Mouse (Mus musculus) neutrophil, adult 83 days (primary cell): Measurements from ENCODE around the gene Cpz. TPM values are rescaled to one million over a fixed set of nuclear protein-coding genes. Genes with fewer than 3 reads are reported as not detected.

Experiments
- total RNA-seq, 2 experiments: library from RNA; stranded (reverse); gene quantifications; one replicate each; pipeline ENCODE4 v1.2.4; 2023

Gene Cpz
- 1 to 10 TPM in 1 of 2 experiments, under 1 TPM in 1; 0.60 to 1.0 TPM for total RNA-seq

GRCm38 (mm10) chr5:35525469-35526123 lies at the start of gene Cpz:
Cpz (minus strand) TSS chr5:35525698.

GRCm38 (mm10) chr5:35574653-35575599 lies 49.4 kb upstream of the Cpz start, which contains the start of gene Trmt44:
Trmt44 (minus strand) TSS chr5:35575070.

Other genes with a start within 250 kb of the Cpz start
- gene Adra2c, start 247.4 kb downstream of the Cpz start, total RNA-seq = not detected
- not detected for gene Hmx1, start 136.6 kb downstream of the Cpz start, total RNA-seq
- 1 to 10 TPM; 4.5 to 4.8 TPM for gene Trmt44, start 49.4 kb upstream of the Cpz start, total RNA-seq
- 100 to 1,000 TPM; 151 to 158 TPM for gene Acox3, start 57.3 kb upstream of the Cpz start, total RNA-seq
- under 1 TPM in 1 of 2 experiments, not detected in 1; 0.44 TPM for gene Htra3, start 154.1 kb upstream of the Cpz start, total RNA-seq
- 10 to 100 TPM; 17.8 to 27.7 TPM for gene Sh3tc1, start 214.3 kb upstream of the Cpz start, total RNA-seq
- 1 to 10 TPM in 1 of 2 experiments, not detected in 1; 1.3 TPM for gene Ablim2, start 232.2 kb upstream of the Cpz start, total RNA-seq